Mouse (Mus musculus): ENCODE results near the gene Stk40.

GRCm38 (mm10) chr4:126108061-126108740 lies 4.4 kb downstream of the Stk40 start:
- TF ChIP-seq FLI1 (IDR thresholded peaks at IDR 0.05; ENCODE audit: low read length) (no peak), GATA1 (IDR thresholded peaks at IDR 0.05; ENCODE audit: borderline replicate concordance, low read length) (no peak)
